Mouse (Mus musculus) lung, adult 2 months (tissue): ENCODE data around the gene Vars. TPM values are rescaled to one million over a fixed set of nuclear protein-coding genes. Genes with fewer than 3 reads are reported as not detected.
A peak's percentile ranks its signal among the peaks of the same experiment; 100 is the strongest.

ENCODE experiments used
- DNase-seq: peaks from one replicate; pipeline ENCODE4 v3.0.0; 2022
- H3K4me1 ChIP-seq: fragments of 200-500 bp; 2 replicates; pipeline ENCODE4 v1.6.1; 2011; ENCODE audit warnings: low read length; ENCODE audit not compliant: control insufficient read depth, insufficient read depth
- H3K4me3 ChIP-seq: fragments of 200-500 bp; replicated peaks from 2 replicates; pipeline ENCODE3; 2011; ENCODE audit warnings: low read depth, mild to moderate bottlenecking, control low read depth, low read length; ENCODE audit errors: extremely low read depth
- CTCF ChIP-seq: fragments of 200-500 bp; IDR thresholded peaks from 2 replicates; pipeline ENCODE4 v1.5.1; 2011; ENCODE audit warnings: mild to moderate bottlenecking, low read length, control low read depth; ENCODE audit not compliant: insufficient read depth
- POLR2A ChIP-seq: fragments of 200-500 bp; IDR thresholded peaks from 2 replicates; pipeline ENCODE4 v1.6.1; 2011; ENCODE audit warnings: low read depth, mild to moderate bottlenecking, control low read depth, low read length, borderline replicate concordance; ENCODE audit errors: extremely low read depth
- WGBS: fragments of 180-500 bp; shearing (Covaris S2); methylation state at CpG from one replicate; pipeline ENCODE4 v1.1.7; 2018; 5-methylcytosine and 5-hydroxymethylcytosine counted together
- polyA plus RNA-seq: library from polyadenylated mRNA; depleted of rRNA; stranded (reverse); fragments of >200 nt; gene quantifications from 2 replicates; pipeline ENCODE4 v1.2.3, GENCODE M21; 2012

The Vars gene
- polyA plus RNA-seq, 1 experiment: 119 TPM

GRCm38 (mm10) chr17:35013221-35013620 is 12.4 kb downstream of the Vars start:
- 68% methylated on average over 6 of the region's 6 CpGs for WGBS
- TF ChIP-seq POLR2A (no peak), CTCF (no peak)
- no peak overlapping the region for H3K4me3 ChIP-seq
- no peak for DNase-seq
- H3K4me1 ChIP-seq: no peaks in the 10 kb centered on the region; the same call in 1 of the 2 replicates

DNA sequence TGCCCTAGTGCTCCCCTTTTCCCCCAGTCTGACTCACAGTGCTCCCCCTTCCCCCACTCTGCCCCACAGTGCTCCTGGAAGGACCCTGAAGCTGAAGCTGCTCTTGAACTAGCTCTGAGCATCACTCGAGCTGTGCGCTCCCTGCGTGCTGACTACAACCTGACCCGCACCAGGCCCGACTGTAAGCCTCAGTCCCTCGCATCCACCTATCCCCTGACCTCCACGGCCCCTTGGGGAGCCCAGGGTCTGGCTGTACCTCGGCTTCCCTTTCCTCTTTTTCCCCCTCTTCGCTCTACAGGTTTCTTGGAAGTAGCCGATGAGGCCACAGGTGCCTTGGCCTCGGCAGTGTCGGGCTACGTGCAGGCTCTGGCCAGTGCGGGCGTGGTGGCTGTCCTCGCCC is 14.5 kb downstream of the Vars start:
- WGBS: 90% methylated on average over 16 of the region's 16 CpGs
- H3K4me1 ChIP-seq: no peaks in the 10 kb centered on the region; the same call in 1 of the 2 replicates
- H3K4me3 ChIP-seq: no peak overlapping the region
- TF ChIP-seq CTCF (no peak), POLR2A (no peak)
- DNase-seq: no peak

- Histone ChIP-seq H3K4me3 (no peak within 1 kb of the TSS), H3K4me1 (peaks cover 4% of the 10 kb centered on the region; the same call in 1 of the 2 replicates)
- WGBS: 41% methylated on average over 12 of the region's 12 CpGs
- no peak for DNase-seq
- TF ChIP-seq POLR2A: no peak
- no peak for TF ChIP-seq CTCF
Measured at GRCm38 (mm10) chr17:35016376-35016775, 15.6 kb downstream of the Vars start, which contains the start of gene Vwa7. TSS of gene Vwa7 (plus strand) at chr17:35016579.

DNA sequence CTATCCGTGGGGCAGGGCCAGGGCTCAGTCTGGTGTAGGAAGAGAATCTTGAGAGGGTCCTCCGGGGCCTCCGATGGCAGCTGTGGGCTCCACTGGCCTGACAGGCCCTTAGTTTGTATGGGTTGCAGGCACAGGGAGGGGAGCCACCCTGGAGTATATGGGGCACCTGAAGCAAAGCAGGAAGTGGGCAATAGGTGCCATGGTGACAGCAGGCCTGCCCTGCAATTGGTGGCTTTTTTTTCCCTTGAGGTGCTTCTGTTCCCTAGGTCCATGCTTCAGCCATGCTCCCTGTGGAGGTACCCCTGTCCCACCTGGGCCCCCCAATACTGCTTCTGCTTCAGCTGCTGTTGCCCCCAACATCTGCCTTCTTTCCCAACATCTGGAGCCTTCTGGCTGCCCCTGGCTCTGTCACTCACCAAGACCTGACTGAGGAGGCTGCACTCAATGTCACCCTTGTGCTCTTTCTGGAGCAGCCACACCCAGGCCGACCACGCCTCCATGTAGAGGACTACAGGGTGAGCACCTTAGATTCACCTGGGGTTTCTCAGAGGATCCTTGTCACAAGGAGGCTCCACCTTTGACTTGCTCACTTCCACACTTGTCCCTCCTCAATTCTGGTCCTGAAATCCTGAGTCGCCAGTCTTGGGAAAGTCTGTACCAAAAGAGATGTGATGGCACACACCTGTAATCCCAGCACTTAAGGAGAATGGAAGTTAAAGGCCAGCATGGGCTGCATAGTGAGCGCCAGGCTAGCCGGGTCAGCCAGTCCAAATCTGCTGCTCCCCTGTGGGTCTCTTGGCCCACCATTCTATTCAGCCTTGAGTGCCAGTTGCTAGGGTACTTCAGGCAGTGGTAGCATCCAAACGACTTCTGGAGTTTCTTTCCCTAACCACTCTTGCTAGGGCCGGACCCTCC is 16.3 kb downstream of the Vars start:
- Histone ChIP-seq H3K4me3 (no peak overlapping the region), H3K4me1 (peaks cover 4% of the 10 kb centered on the region; the same call in 1 of the 2 replicates)
- no peak for DNase-seq
- 70% methylated on average over 10 of the region's 10 CpGs for WGBS
- no peak for TF ChIP-seq CTCF
- no peak for TF ChIP-seq POLR2A

GRCm38 (mm10) chr17:35017706-35018030 is 16.9 kb downstream of the Vars start:
- Histone ChIP-seq H3K4me1 (peaks cover 7% of the 10 kb centered on the region), H3K4me3 (no peak overlapping the region)
- TF ChIP-seq POLR2A (no peak), CTCF (no peak)
- 58% methylated on average over 14 of the region's 14 CpGs for WGBS
- DNase-seq: no peak

- Histone ChIP-seq H3K4me3 (no peak overlapping the region), H3K4me1 (peaks cover 11% of the 10 kb centered on the region)
- TF ChIP-seq CTCF (no peak), POLR2A (no peak)
- WGBS: 72% methylated on average over 3 of the region's 3 CpGs
- DNase-seq: no peak
Measured at GRCm38 (mm10) chr17:35018171-35018570, 17.4 kb downstream of the Vars start.

- DNase-seq: no peak
- WGBS: 89% methylated on average over 11 of the region's 11 CpGs
Measured at GRCm38 (mm10) chr17:35019894-35020293, 19.1 kb downstream of the Vars start.

DNA sequence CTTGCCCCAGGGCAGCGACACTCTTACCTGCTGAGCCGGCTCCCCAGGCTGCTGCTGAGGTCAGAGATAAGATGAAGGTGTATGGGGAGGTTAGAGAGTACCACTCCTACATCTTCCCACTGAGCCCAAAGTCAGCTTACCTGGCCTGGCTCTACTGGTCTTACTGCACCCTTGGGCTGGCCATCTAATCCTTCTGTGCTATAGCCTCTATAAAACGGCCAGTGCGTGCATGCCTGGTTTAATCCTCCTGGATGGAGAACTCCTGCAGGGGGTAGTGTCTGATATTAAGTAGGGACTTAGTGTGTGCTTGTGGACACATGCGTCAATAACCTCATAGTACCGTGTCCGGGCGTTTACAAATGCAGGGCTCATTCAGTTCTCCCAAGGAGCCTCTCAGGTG is 19.8 kb downstream of the Vars start:
- H3K4me1 ChIP-seq: peaks cover 14% of the 10 kb centered on the region
- no peak for TF ChIP-seq POLR2A
- TF ChIP-seq CTCF: no peak
- no peak for DNase-seq
- 89% methylated on average over 8 of the region's 8 CpGs for WGBS
- no peak overlapping the region for H3K4me3 ChIP-seq

More at GRCm38 (mm10) chr17:35019894-35020293, 19.1 kb downstream of the Vars start:
- Histone ChIP-seq H3K4me1 (peaks cover 14% of the 10 kb centered on the region), H3K4me3 (no peak overlapping the region)
- TF ChIP-seq CTCF (no peak), POLR2A (no peak)

- H3K4me1 ChIP-seq: peaks cover 15% of the 10 kb centered on the region
- peak overlapping the region; percentile 20 for H3K4me3 ChIP-seq
- TF ChIP-seq CTCF: peak; percentile 95
- no peak for TF ChIP-seq POLR2A
- DNase-seq: peak; percentile 91
- 10% methylated on average over 17 of the region's 17 CpGs for WGBS
Measured at GRCm38 (mm10) chr17:35021163-35021808, 20.5 kb downstream of the Vars start.

GRCm38 (mm10) chr17:35021842-35022477 is 21.2 kb downstream of the Vars start:
- Histone ChIP-seq H3K4me1 (peaks cover 17% of the 10 kb centered on the region), H3K4me3 (no peak overlapping the region)
- no peak for DNase-seq
- TF ChIP-seq CTCF (peak; percentile 11; the same call in 1 of the 2 replicates), POLR2A (no peak)
- WGBS: 33% methylated on average over 6 of the region's 6 CpGs
